Mouse (Mus musculus) bone marrow macrophage, adult 2 months (primary cell): ENCODE measurements at regions not wholly inside any gene's neighbourhood (a gene's known extent, or its start where the extent isn't known, plus 50 kb on each side); places are given as distances from the start of the nearest gene placed in this dataset.

Experiments used
- CTCF ChIP-seq: IDR thresholded peaks from 2 replicates; pipeline ENCODE4 v1.5.1; 2012; ENCODE audit warnings: low read depth, mild to moderate bottlenecking, low read length, moderate library complexity
- POLR2A ChIP-seq: IDR thresholded peaks from 2 replicates; pipeline ENCODE4 v1.6.1; 2012; ENCODE audit warnings: mild to moderate bottlenecking, low read depth, low read length, borderline replicate concordance

- TF ChIP-seq POLR2A = no peak
- TF ChIP-seq CTCF = no peak
Observed at GRCm38 (mm10) chr16:73317644-73318043, 1009.5 kb downstream of the Robo1 start.
